In the genomic region with DNA sequence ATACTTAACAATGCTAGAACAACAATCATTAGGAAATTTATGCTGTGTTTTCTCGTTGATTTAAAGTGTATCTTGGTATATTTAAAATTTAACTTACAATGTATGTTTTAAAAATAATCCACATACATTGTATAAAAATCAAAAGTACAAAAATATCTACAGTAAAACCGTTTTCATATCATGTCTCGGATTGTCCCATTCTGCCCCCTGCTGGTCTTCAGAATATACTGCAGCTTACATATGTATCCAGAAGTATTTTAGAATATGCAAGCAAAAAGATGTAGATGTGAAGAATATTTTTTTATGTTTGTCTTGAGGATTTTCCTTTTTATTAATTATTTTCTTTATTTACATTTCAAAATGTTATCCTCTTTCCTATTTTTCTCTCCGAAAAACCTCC, we compare ENCODE assay signal across 9 mouse cellular contexts. TPM values are rescaled to one million over a fixed set of nuclear protein-coding genes. Genes with fewer than 3 reads are reported as not detected.
A peak's percentile ranks its signal among the peaks of the same experiment; 100 is the strongest.
DNase-seq lines count a peak whose midpoint lies in the region; ATAC-seq and TF ChIP-seq lines count a peak whose summit lies in the region.
"Had no signal": no experiment of that assay in that cellular context is flagged by ENCODE, and none has a peak within 500 bp of the region (broad histone marks: within the 10 kb centered on the region; RNA-seq: fewer than 3 reads in every experiment).

No protein-coding gene starts in this region.

- no peak overlapping the region for H3K9ac ChIP-seq in limb, embryonic 11.5 days (ENCODE audit: low read length)
- no peak overlapping the region for H3K9ac ChIP-seq in liver, embryonic 14.5 days (replicated peaks)
- H3K9ac ChIP-seq in midbrain, embryonic 15.5 days = no peak overlapping the region

- H3K4me1 ChIP-seq in limb, embryonic 11.5 days (ENCODE audit: control insufficient read depth, insufficient read depth, low read length) = no peaks in the 10 kb centered on the region
- no peaks in the 10 kb centered on the region for H3K4me1 ChIP-seq in limb, embryonic 10.5 days
- no peaks in the 10 kb centered on the region for H3K4me1 ChIP-seq in liver, embryonic 14.5 days (replicated peaks; ENCODE audit: control insufficient read depth in 2 of 2, insufficient read depth in 2 of 2, low read length in 1 of 2)
- H3K4me1 ChIP-seq in midbrain, embryonic 15.5 days = no peaks in the 10 kb centered on the region

- H3K27me3 ChIP-seq in limb, embryonic 11.5 days (ENCODE audit: control insufficient read depth, insufficient read depth, low read length) = no peaks in the 10 kb centered on the region
- H3K27me3 ChIP-seq in limb, embryonic 10.5 days (ENCODE audit: low read depth, poor library complexity, severe bottlenecking) = no peaks in the 10 kb centered on the region
- no peaks in the 10 kb centered on the region for H3K27me3 ChIP-seq in liver, embryonic 14.5 days (ENCODE audit: control insufficient read depth, insufficient read depth, low read length)
- H3K27me3 ChIP-seq in midbrain, embryonic 15.5 days (replicated peaks) = no peaks in the 10 kb centered on the region

- DNase-seq in cerebellum, adult 18-20 months = peak; percentile 39 to 49
- no peak for DNase-seq in cerebellum, adult 9-11 months
- DNase-seq in limb, embryonic 11.5 days (ENCODE audit: low spot score) = peak; percentile 25
- DNase-seq in limb, embryonic 10.5 days (ENCODE audit: low spot score) = no peak
- DNase-seq in brain, adult 2 months (ENCODE audit: low read depth, low spot score) = peak; percentile 59
- peak in 1 of 3 experiments; percentile 22 for DNase-seq in liver, embryonic 14.5 days (ENCODE audit: low read depth in 3 of 3, low spot score in 3 of 3)
- no peak for DNase-seq in layer of hippocampus, postnatal 36 days

- H3K9me3 ChIP-seq in limb, embryonic 11.5 days (ENCODE audit: control insufficient read depth, low read length) = no peaks in the 10 kb centered on the region
- no peaks in the 10 kb centered on the region for H3K9me3 ChIP-seq in limb, embryonic 10.5 days (replicated peaks)
- no peaks in the 10 kb centered on the region for H3K9me3 ChIP-seq in liver, embryonic 14.5 days (ENCODE audit: control insufficient read depth, low read length)
- no peaks in the 10 kb centered on the region for H3K9me3 ChIP-seq in midbrain, embryonic 15.5 days

- H3K36me3 ChIP-seq in limb, embryonic 11.5 days (ENCODE audit: control insufficient read depth, insufficient read depth, low read length) = no peaks in the 10 kb centered on the region
- H3K36me3 ChIP-seq in limb, embryonic 10.5 days = no peaks in the 10 kb centered on the region
- no peaks in the 10 kb centered on the region for H3K36me3 ChIP-seq in liver, embryonic 14.5 days (replicated peaks; ENCODE audit: control insufficient read depth, insufficient read depth, low read depth)
- H3K36me3 ChIP-seq in midbrain, embryonic 15.5 days (replicated peaks) = no peaks in the 10 kb centered on the region

- WGBS in limb, embryonic 11.5 days = 38% methylated on average over 4 of the region's 4 CpGs
- 39% methylated on average over 4 of the region's 4 CpGs for WGBS in limb, embryonic 10.5 days
- WGBS in liver, embryonic 14.5 days (ENCODE audit: insufficient replicate concordance) = 17% methylated on average over 4 of the region's 4 CpGs
- whole genome bisulfite sequencing in midbrain, embryonic 15.5 days = 36% methylated on average over 4 of the region's 4 CpGs

- no peak for ATAC-seq in limb, embryonic 11.5 days (ENCODE audit: insufficient number of reproducible peaks, low FRiP score, low TSS enrichment, low read depth)
- no peak for ATAC-seq in liver, embryonic 14.5 days (ENCODE audit: insufficient read depth)
- no peak for ATAC-seq in midbrain, embryonic 15.5 days (replicated peaks)

- H3K4me2 ChIP-seq in limb, embryonic 11.5 days (ENCODE audit: low read depth, severe bottlenecking) = no peak overlapping the region
- H3K4me2 ChIP-seq in liver, embryonic 14.5 days (ENCODE audit: low read depth) = no peak overlapping the region
- no peak overlapping the region for H3K4me2 ChIP-seq in midbrain, embryonic 15.5 days

- TF ChIP-seq EP300 in liver, embryonic 14.5 days (IDR thresholded peaks at IDR 0.05; ENCODE audit: low read depth) = no peak

- peak; percentile 68 for TF ChIP-seq CTCF in liver, embryonic 14.5 days (IDR thresholded peaks at IDR 0.05; ENCODE audit: low read depth)

- H3K27ac ChIP-seq in limb, embryonic 11.5 days (replicated peaks; ENCODE audit: low read depth, low read length) = no peak overlapping the region
- H3K27ac ChIP-seq in limb, embryonic 10.5 days = no peak overlapping the region
- no peak overlapping the region for H3K27ac ChIP-seq in liver, embryonic 14.5 days
- no peak overlapping the region for H3K27ac ChIP-seq in midbrain, embryonic 15.5 days

- H3K4me3 ChIP-seq in limb, embryonic 11.5 days (ENCODE audit: low read depth, low read length) = no peak overlapping the region
- no peak overlapping the region for H3K4me3 ChIP-seq in limb, embryonic 10.5 days
- no peak overlapping the region for H3K4me3 ChIP-seq in liver, embryonic 14.5 days (ENCODE audit: insufficient read depth in 1 of 2, low read depth in 2 of 2, low read length in 2 of 2)
- no peak overlapping the region for H3K4me3 ChIP-seq in midbrain, embryonic 15.5 days

RNA-seq across cellular contexts. Expression of gene Lpxn, which starts 24.4 kb away (rescaled TPM):
- polyA plus RNA-seq in limb, embryonic 11.5 days (2014; fragmentation: Nextera tagmentation; extraction: Ambion mirVana) = 0.58 and 1.4 TPM in 2 replicates
- polyA plus RNA-seq in limb, embryonic 10.5 days (2016; fragmentation: Nextera tagmentation; extraction: Ambion mirVana) = 0.68 and 0.78 TPM in 2 replicates
- polyA plus RNA-seq in liver, embryonic 14.5 days (2012; rRNA removed) = 1.3 and 1.5 TPM in 2 replicates
- 2.2 and 2.7 TPM in 2 replicates for polyA plus RNA-seq in liver, embryonic 14.5 days (2014; fragmentation: Nextera tagmentation; extraction: Ambion mirVana)
- polyA plus RNA-seq in midbrain, embryonic 15.5 days (2015; fragmentation: Nextera tagmentation; extraction: Ambion mirVana) = 1.0 TPM in 2 replicates
- total RNA-seq in layer of hippocampus, postnatal 36 days (2021) = 1 to 10 TPM; 1.1 to 2.0 TPM

RNA-seq across cellular contexts. Expression of gene Zfp91, which starts 24.5 kb away (rescaled TPM):
- polyA plus RNA-seq in limb, embryonic 11.5 days (2014; fragmentation: Nextera tagmentation; extraction: Ambion mirVana) = 10.4 and 10.8 TPM in 2 replicates
- polyA plus RNA-seq in limb, embryonic 10.5 days (2016; fragmentation: Nextera tagmentation; extraction: Ambion mirVana) = 11.0 and 13.5 TPM in 2 replicates
- polyA plus RNA-seq in liver, embryonic 14.5 days (2012; rRNA removed) = 9.7 and 13.5 TPM in 2 replicates
- 4.8 and 5.2 TPM in 2 replicates for polyA plus RNA-seq in liver, embryonic 14.5 days (2014; fragmentation: Nextera tagmentation; extraction: Ambion mirVana)
- polyA plus RNA-seq in midbrain, embryonic 15.5 days (2015; fragmentation: Nextera tagmentation; extraction: Ambion mirVana) = 13.5 and 13.8 TPM in 2 replicates
- 10 to 100 TPM; 96.1 to 96.3 TPM for total RNA-seq in layer of hippocampus, postnatal 36 days (2021)

RNA-seq across cellular contexts. Expression of gene Gm5244, which starts 26.1 kb away (rescaled TPM):
- polyA plus RNA-seq in limb, embryonic 11.5 days (2014; fragmentation: Nextera tagmentation; extraction: Ambion mirVana) = not detected in 2 replicates
- polyA plus RNA-seq in limb, embryonic 10.5 days (2016; fragmentation: Nextera tagmentation; extraction: Ambion mirVana) = not detected in 2 replicates
- polyA plus RNA-seq in liver, embryonic 14.5 days (2012; rRNA removed) = not detected in 2 replicates
- not detected in 2 replicates for polyA plus RNA-seq in liver, embryonic 14.5 days (2014; fragmentation: Nextera tagmentation; extraction: Ambion mirVana)
- polyA plus RNA-seq in midbrain, embryonic 15.5 days (2015; fragmentation: Nextera tagmentation; extraction: Ambion mirVana) = not detected in 2 replicates
- total RNA-seq in layer of hippocampus, postnatal 36 days (2021) = not detected
- polyA plus RNA-seq: gonadal fat pad, adult 2 months had no signal

RNA-seq across cellular contexts. Expression of gene Olfr1444, which starts 36.7 kb away (rescaled TPM):
- polyA plus RNA-seq in limb, embryonic 11.5 days (2014; fragmentation: Nextera tagmentation; extraction: Ambion mirVana) = not detected in 2 replicates
- polyA plus RNA-seq in limb, embryonic 10.5 days (2016; fragmentation: Nextera tagmentation; extraction: Ambion mirVana) = not detected in 2 replicates
- not detected in 2 replicates for polyA plus RNA-seq in liver, embryonic 14.5 days (2012; rRNA removed)
- polyA plus RNA-seq in liver, embryonic 14.5 days (2014; fragmentation: Nextera tagmentation; extraction: Ambion mirVana) = not detected in 2 replicates
- not detected in 2 replicates for polyA plus RNA-seq in midbrain, embryonic 15.5 days (2015; fragmentation: Nextera tagmentation; extraction: Ambion mirVana)
- not detected for total RNA-seq in layer of hippocampus, postnatal 36 days (2021)
- polyA plus RNA-seq: gonadal fat pad, adult 2 months had no signal

RNA-seq across cellular contexts. Expression of gene Cntf, which starts 55.0 kb away (rescaled TPM):
- 0.64 and 1.2 TPM in 2 replicates for polyA plus RNA-seq in limb, embryonic 11.5 days (2014; fragmentation: Nextera tagmentation; extraction: Ambion mirVana)
- 1.8 and 2.2 TPM in 2 replicates for polyA plus RNA-seq in limb, embryonic 10.5 days (2016; fragmentation: Nextera tagmentation; extraction: Ambion mirVana)
- polyA plus RNA-seq in liver, embryonic 14.5 days (2012; rRNA removed) = 0.94 and 1.8 TPM in 2 replicates
- 0.35 and 0.72 TPM in 2 replicates for polyA plus RNA-seq in liver, embryonic 14.5 days (2014; fragmentation: Nextera tagmentation; extraction: Ambion mirVana)
- polyA plus RNA-seq in midbrain, embryonic 15.5 days (2015; fragmentation: Nextera tagmentation; extraction: Ambion mirVana) = 1.1 and 1.4 TPM in 2 replicates
- 1 to 10 TPM; 2.9 to 4.1 TPM for total RNA-seq in layer of hippocampus, postnatal 36 days (2021)

Comparison
In these comparisons a context has a peak if more than half of its experiments do, and no peak if none do; other contexts are left out.
1. DNase-seq: peak in cerebellum, adult 18-20 months (2 of 2), limb, embryonic 11.5 days (single experiment) and brain, adult 2 months (single experiment); none in cerebellum, adult 9-11 months (single experiment), limb, embryonic 10.5 days (single experiment) and layer of hippocampus, postnatal 36 days (0 of 2).